Mouse (Mus musculus) ES-E14 (cell line): ENCODE measurements around the gene Mapkapk3.

ENCODE experiments used
- ZC3H11A ChIP-seq: IDR thresholded peaks from 2 replicates; pipeline ENCODE4 v1.6.1; 2012; ENCODE audit warnings: low read depth, mild to moderate bottlenecking, inconsistent platforms, low read length, borderline replicate concordance
- ZNF384 ChIP-seq: IDR thresholded peaks from 2 replicates; pipeline ENCODE4 v1.6.1; 2012; ENCODE audit warnings: low read depth, low read length, inconsistent platforms

- TF ChIP-seq ZNF384 (no peak), ZC3H11A (no peak)
Observed at GRCm38 (mm10) chr9:107260429-107260828, 29.2 kb downstream of the Mapkapk3 start.
